ENCODE assay signal across 16 mouse cellular contexts in genomic region chr13:105503657-105504056, GRCm38 (mm10).
"Had no signal": no experiment of that assay in that cellular context is flagged by ENCODE, and none has a peak within 500 bp of the region (broad histone marks: within the 10 kb centered on the region; RNA-seq: fewer than 3 reads in every experiment).

No protein-coding gene starts in this region.

- H3K9ac ChIP-seq: neural tube, embryonic 13.5 days; neural tube, embryonic 15.5 days; stomach, embryonic 15.5 days had no signal

- DNase-seq: retina, postnatal 1 day; right cerebral cortex, adult 18-20 months; right cerebral cortex, postnatal 14 days; right cerebral cortex, postnatal 25 days; right cerebral cortex, postnatal 4 days; spleen, adult 18-20 months; thymus, adult 18-20 months; thymus, adult 2 months; thymus, postnatal 14 days; thymus, postnatal 25 days; thymus, postnatal 36 days; thymus, postnatal 4 days had no signal

- H3K27ac ChIP-seq: neural tube, embryonic 13.5 days; neural tube, embryonic 15.5 days; stomach, embryonic 15.5 days; stomach, postnatal 0 days had no signal

- H3K36me3 ChIP-seq: neural tube, embryonic 13.5 days; neural tube, embryonic 15.5 days; stomach, embryonic 15.5 days had no signal

- H3K9me3 ChIP-seq: neural tube, embryonic 13.5 days; neural tube, embryonic 15.5 days; stomach, embryonic 15.5 days had no signal

- H3K27me3 ChIP-seq: neural tube, embryonic 13.5 days; neural tube, embryonic 15.5 days; stomach, embryonic 15.5 days had no signal

- H3K4me3 ChIP-seq: neural tube, embryonic 13.5 days; neural tube, embryonic 15.5 days; stomach, embryonic 15.5 days had no signal

- H3K4me2 ChIP-seq: neural tube, embryonic 13.5 days; neural tube, embryonic 15.5 days; stomach, embryonic 15.5 days had no signal

- H3K4me1 ChIP-seq: neural tube, embryonic 13.5 days; neural tube, embryonic 15.5 days; stomach, embryonic 15.5 days had no signal
